Mouse (Mus musculus) heart, adult 2 months (tissue): ENCODE measurements around the gene Ror1. TPM values are rescaled to one million over a fixed set of nuclear protein-coding genes. Genes with fewer than 3 reads are reported as not detected.
A peak's percentile ranks its signal among the peaks of the same experiment; 100 is the strongest.

Experiments
- DNase-seq, 2 experiments: peaks; one replicate each; pipeline ENCODE4 v3.0.0; 2021
- H3K27ac ChIP-seq: fragments of 200-600 bp; 2 replicates; pipeline ENCODE4 v1.8.1; 2022
- H3K27me3 ChIP-seq: fragments of 200-500 bp; 2 replicates; pipeline ENCODE4 v1.6.1; 2012; ENCODE audit warnings: mild to moderate bottlenecking, low read length, inconsistent platforms, mixed read lengths; ENCODE audit not compliant: control insufficient read depth, insufficient read depth
- H3K36me3 ChIP-seq: fragments of 200-500 bp; 2 replicates; pipeline ENCODE4 v1.6.1; 2012; ENCODE audit warnings: low read length, inconsistent platforms; ENCODE audit not compliant: control insufficient read depth, insufficient read depth
- H3K4me1 ChIP-seq: fragments of 200-500 bp; 2 replicates; pipeline ENCODE4 v1.6.1; 2011; ENCODE audit warnings: low read length; ENCODE audit not compliant: control insufficient read depth, insufficient read depth
- H3K4me3 ChIP-seq: fragments of 200-600 bp; 2 replicates; pipeline ENCODE4 v1.8.1; 2022
- H3K79me2 ChIP-seq: fragments of 200-500 bp; replicated peaks from 2 replicates; pipeline ENCODE4 v1.6.1; 2012; ENCODE audit warnings: mild to moderate bottlenecking, inconsistent platforms, low read length, moderate library complexity, mixed read lengths; ENCODE audit not compliant: control insufficient read depth, insufficient read depth
- H3K9ac ChIP-seq: fragments of 200-500 bp; 2 replicates; pipeline ENCODE4 v1.6.1; 2012; ENCODE audit warnings: low read depth, mild to moderate bottlenecking, control low read depth, inconsistent platforms, low read length, mixed read lengths
- CTCF ChIP-seq: fragments of 200-600 bp; IDR thresholded peaks from 2 replicates; pipeline ENCODE4 v1.8.1; 2022; ENCODE audit warnings: antibody characterized with exemption, mild to moderate bottlenecking, moderate library complexity
- EP300 ChIP-seq: fragments of 200-500 bp; IDR thresholded peaks from 2 replicates; pipeline ENCODE4 v1.6.1; 2011; ENCODE audit warnings: low read depth, low read length, control low read depth; ENCODE audit not compliant: insufficient read depth
- POLR2A ChIP-seq: fragments of 200-500 bp; IDR thresholded peaks from 2 replicates; pipeline ENCODE4 v1.6.1; 2011; ENCODE audit warnings: mild to moderate bottlenecking, low read depth, low read length, control low read depth; ENCODE audit not compliant: insufficient read depth
- WGBS: fragments of 180-500 bp; shearing (Covaris S2); methylation state at CpG from one replicate; pipeline ENCODE4 v1.1.7; 2018; 5-methylcytosine and 5-hydroxymethylcytosine counted together
- intact Hi-C: fragments of 180-260 bp; cut with DNase I; formaldehyde crosslinking; loops from one replicate; pipeline ENCODE4 v1.15.1; 2025
- polyA plus RNA-seq: library from polyadenylated mRNA; depleted of rRNA; stranded (reverse); fragments of >200 nt; gene quantifications from 2 replicates; pipeline ENCODE4 v1.2.3, GENCODE M21; 2012
- total RNA-seq, 2 experiments: library from RNA; stranded (reverse); gene quantifications; 2 replicates each; pipeline ENCODE4 v1.2.3; 2021

Ror1 gene
- total and polyA plus RNA-seq, 3 experiments, result 2.3 to 5.0 (median 3.4) TPM

DNA sequence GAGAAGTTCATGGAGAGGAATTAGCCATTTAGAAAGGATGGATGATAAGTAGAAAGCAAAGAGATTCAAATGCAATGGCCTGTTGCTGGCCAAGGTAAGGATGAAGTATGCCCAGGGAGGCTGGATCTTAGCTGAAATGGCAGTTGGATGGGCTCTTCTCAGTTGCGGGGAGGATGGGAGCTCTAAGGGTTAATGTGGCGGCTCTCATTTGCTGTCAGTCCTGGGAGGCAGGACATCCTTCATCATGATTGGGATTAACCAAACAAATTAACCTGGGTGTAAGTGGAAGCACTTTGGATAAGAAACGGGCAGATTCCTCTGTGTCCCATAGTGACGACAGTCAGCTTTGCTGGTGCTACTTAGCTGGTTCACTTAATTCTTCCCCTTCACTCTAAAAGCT lies 112.5 kb downstream of the Ror1 start:
- TF ChIP-seq EP300, result no peak
- no peak for TF ChIP-seq POLR2A
- no peak for TF ChIP-seq CTCF
- no peak overlapping the region for H3K9ac ChIP-seq
- no peaks in the 10 kb centered on the region; the same call in 1 of the 2 replicates for H3K79me2 ChIP-seq
- 68% methylated on average over 4 of the region's 4 CpGs for WGBS
- no peaks in the 10 kb centered on the region for H3K27me3 ChIP-seq
- H3K4me3 ChIP-seq, result no peak overlapping the region
- DNase-seq, result no peak
- no peaks in the 10 kb centered on the region for H3K36me3 ChIP-seq
- no peak overlapping the region for H3K27ac ChIP-seq
- intact Hi-C loops, result no loop called here
- H3K4me1 ChIP-seq, result peaks cover 5% of the 10 kb centered on the region

DNA sequence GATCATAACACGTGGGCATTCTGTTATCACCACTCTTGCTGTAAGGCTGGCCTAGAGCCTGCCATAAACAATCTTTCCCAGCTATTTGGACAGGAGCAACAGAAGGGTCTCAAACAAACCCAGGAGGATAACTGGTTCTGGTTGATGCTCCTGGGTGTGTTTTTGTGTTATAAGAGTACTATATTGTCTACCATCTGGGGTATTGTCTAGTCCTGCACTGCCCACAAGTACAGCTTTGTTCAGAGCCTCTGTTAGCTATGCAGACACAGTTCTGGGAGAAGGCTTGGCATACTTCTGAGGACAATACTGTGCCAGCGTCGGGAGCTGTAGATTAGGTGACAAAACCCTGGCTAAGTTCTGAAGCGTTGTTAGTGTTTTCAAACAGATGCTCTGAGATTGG lies 113.5 kb downstream of the Ror1 start:
- DNase-seq, result no peak
- Histone ChIP-seq H3K27ac (no peak overlapping the region), H3K36me3 (no peaks in the 10 kb centered on the region), H3K27me3 (no peaks in the 10 kb centered on the region), H3K4me3 (no peak overlapping the region), H3K79me2 (no peaks in the 10 kb centered on the region; the same call in 1 of the 2 replicates), H3K9ac (no peak overlapping the region), H3K4me1 (peaks cover 5% of the 10 kb centered on the region)
- 42% methylated on average over 4 of the region's 4 CpGs for WGBS
- no peak for TF ChIP-seq CTCF
- no peak for TF ChIP-seq POLR2A
- TF ChIP-seq EP300, result no peak
- intact Hi-C loops, result no loop called here

DNA sequence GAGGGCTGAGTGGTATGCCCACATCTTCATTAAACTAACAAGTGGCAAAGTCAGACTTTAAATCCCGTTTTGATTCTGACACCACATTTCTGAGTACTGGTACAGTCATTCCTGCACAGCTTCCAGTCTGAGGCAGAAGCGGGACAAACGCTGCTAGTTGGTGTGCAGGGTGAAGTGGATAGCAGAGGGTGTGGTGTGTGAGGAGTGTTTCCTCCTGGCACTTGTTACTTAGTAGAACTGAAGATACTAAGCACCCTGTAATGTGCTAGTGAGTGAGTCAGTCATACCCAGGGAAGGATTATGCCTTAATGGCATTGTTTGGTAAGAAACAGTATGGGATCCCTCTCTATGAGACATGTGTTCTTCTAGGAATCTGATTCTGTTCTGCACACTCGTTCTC lies 115.7 kb downstream of the Ror1 start:
- H3K27ac ChIP-seq, result no peak overlapping the region
- H3K27me3 ChIP-seq, result no peaks in the 10 kb centered on the region
- no peak for DNase-seq
- intact Hi-C loops, result loop anchor here (2.0 to 10.0 kb wide), 4 partner anchors 114 to 323 kb away; partner anchors contain the start of gene Ror1
- no peak overlapping the region for H3K4me3 ChIP-seq
- TF ChIP-seq EP300, result no peak
- TF ChIP-seq POLR2A, result no peak
- no peak for TF ChIP-seq CTCF
- peaks cover 7% of the 10 kb centered on the region for H3K4me1 ChIP-seq
- no peak overlapping the region for H3K9ac ChIP-seq
- no peaks in the 10 kb centered on the region for H3K36me3 ChIP-seq
- 60% methylated on average over 4 of the region's 4 CpGs for WGBS
- no peaks in the 10 kb centered on the region for H3K79me2 ChIP-seq

DNA sequence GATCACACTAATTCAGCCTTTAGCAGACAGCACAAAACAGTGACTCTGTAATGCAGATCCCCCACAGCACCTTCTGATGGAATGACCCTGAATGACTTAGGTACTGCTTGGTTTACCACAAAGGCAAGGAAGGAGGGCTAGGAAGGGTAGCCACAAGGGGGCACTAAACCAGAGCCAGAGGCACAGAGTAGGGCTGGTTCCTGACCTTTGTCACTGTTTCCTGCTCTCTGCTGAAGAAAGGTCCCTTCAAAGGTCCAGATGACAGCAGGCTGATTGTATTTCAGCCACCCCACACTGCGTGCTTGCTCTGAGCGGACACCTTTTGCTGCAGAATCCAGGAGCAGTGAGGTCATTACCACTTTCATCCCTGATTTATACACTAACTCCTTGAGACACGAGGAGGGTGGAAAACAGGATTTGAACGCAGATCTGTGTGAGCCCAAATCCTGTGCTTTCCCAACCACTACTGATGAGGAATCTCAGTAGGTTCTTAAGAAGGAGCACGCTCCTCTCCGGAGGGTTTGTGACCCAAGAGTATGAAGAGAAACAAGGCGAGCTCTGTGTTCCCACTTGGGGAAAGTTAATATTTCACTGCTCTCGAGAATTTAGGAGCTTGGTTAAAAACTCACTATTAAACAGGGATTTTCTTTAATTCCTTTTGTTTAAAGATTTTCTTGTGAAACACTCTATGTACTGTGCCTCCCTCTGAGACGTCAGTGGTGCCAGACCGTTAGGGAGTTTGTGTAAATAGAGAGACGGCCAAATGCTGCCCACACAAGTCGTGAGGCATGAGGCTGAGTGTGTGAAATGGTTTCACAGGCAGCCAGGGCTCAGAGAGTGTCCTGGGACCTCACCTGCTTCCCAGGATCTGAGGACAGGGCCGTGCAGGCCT lies 119.0 kb downstream of the Ror1 start:
- H3K36me3 ChIP-seq, result no peaks in the 10 kb centered on the region; the same call in 1 of the 2 replicates
- no peaks in the 10 kb centered on the region for H3K79me2 ChIP-seq
- H3K27ac ChIP-seq, result no peak overlapping the region
- whole genome bisulfite sequencing, result 77% methylated on average over 13 of the region's 13 CpGs
- no peak overlapping the region for H3K4me3 ChIP-seq
- peaks cover 7% of the 10 kb centered on the region for H3K4me1 ChIP-seq
- no peak overlapping the region for H3K9ac ChIP-seq
- no peak for DNase-seq
- H3K27me3 ChIP-seq, result no peaks in the 10 kb centered on the region
- intact Hi-C loops, result loop anchor here (5.0 to 10.0 kb wide), 3 partner anchors 117 to 320 kb away; partner anchors contain the start of gene Ror1
- TF ChIP-seq POLR2A (no peak), CTCF (peak; percentile 73)

DNA sequence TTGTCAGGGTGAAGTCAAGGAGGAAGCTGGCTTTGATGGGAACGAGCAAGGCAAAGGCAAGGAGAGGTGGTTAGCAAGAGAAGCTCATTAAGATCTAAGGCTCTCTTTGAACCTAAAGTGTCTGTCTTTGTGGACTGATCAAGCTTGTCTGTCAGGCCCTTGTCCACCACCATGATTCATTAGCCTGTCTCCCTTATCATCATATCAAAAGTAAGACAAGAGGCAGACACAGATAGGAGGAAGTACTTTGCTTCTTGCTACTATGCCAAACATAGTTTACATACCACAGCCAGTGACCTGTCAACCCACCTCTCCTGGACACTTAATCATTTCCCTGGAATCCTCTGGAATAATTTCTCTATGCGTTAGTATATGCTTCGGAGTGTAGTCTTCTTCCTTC lies 121.0 kb downstream of the Ror1 start:
- peaks cover 7% of the 10 kb centered on the region for H3K4me1 ChIP-seq
- H3K27me3 ChIP-seq, result no peaks in the 10 kb centered on the region
- H3K27ac ChIP-seq, result no peak overlapping the region
- no peak overlapping the region for H3K4me3 ChIP-seq
- no peaks in the 10 kb centered on the region; the same call in 1 of the 2 replicates for H3K36me3 ChIP-seq
- H3K79me2 ChIP-seq, result no peaks in the 10 kb centered on the region
- H3K9ac ChIP-seq, result no peak overlapping the region
- intact Hi-C loops, result loop anchor here (10.0 kb wide), 2 partner anchors 182 to 318 kb away; no protein-coding TSS in a partner anchor
- DNase-seq, result no peak
- WGBS, result 36% methylated on average over 3 of the region's 3 CpGs
- no peak for TF ChIP-seq POLR2A
- no peak for TF ChIP-seq EP300
- no peak for TF ChIP-seq CTCF

DNA sequence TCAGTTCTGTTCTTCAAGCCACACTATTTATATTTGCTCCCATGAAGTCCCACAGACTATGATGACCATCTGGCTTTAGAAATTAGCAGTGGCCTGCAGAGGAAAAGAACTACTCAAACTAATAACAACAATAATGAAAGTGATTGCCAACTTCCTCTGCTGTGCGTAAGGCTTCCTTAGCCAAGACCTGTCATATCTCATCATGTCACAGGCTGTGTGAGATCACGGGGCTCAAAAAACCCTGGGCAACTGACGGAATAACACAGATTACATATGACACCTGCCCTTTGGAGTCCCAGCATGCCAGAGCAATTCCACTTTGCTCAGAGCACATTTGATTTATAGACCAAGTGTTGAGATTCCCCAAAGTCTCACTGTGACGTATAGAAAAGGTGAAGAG lies 123.4 kb downstream of the Ror1 start:
- no peaks in the 10 kb centered on the region; the same call in 1 of the 2 replicates for H3K36me3 ChIP-seq
- 24% methylated on average over 4 of the region's 4 CpGs for WGBS
- intact Hi-C loops, result loop anchor here (10.0 kb wide), 2 partner anchors 184 to 316 kb away; no protein-coding TSS in a partner anchor
- no peak overlapping the region for H3K4me3 ChIP-seq
- H3K79me2 ChIP-seq, result no peaks in the 10 kb centered on the region
- H3K27me3 ChIP-seq, result no peaks in the 10 kb centered on the region
- no peak overlapping the region for H3K9ac ChIP-seq
- no peak for DNase-seq
- H3K27ac ChIP-seq, result no peak overlapping the region
- TF ChIP-seq EP300 (no peak), POLR2A (no peak), CTCF (no peak)
- peaks cover 8% of the 10 kb centered on the region for H3K4me1 ChIP-seq
